Mouse (Mus musculus) inflammation-experienced regulatory T-cells, adult 6 months (primary cell): ENCODE results near the gene Serp2. TPM values are rescaled to one million over a fixed set of nuclear protein-coding genes. Genes with fewer than 3 reads are reported as not detected.

Experiments
- ATAC-seq: one replicate; pipeline ENCODE4 v1.8.0; 2017
- polyA plus RNA-seq, 3 experiments: library from polyadenylated mRNA; unstranded; fragments of 100-300 nt; shearing (Covaris generic); gene quantifications; one replicate each; pipeline ENCODE4 v1.2.1; 2017

The Serp2 gene
- 10 to 100 TPM in 1 of 3 experiments, 1 to 10 TPM in 2; 1.5 to 11.1 (median 2.5) TPM for polyA plus RNA-seq

DNA sequence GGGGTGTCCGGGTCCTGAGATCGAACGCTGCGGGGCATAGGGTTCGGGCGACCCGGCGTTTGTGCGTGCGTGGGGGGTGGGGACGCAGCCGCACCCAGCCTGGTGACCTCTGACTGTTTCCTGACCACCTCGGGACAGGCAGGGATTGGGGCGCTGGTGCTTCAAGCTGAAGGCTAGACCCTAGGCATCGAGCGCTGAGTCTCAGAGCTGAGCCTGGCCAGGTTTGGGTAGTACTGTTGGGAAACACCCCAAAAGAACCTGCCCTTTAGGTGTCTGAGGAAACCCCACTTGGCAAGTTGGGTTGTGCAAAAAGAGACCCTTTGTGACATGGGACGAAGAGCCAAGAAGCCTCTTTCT, at the start of gene Serp2:
TSS of gene Serp2 (minus strand) at position 38 of the 357 bp plus-strand sequence.
- ATAC-seq = no peak

DNA sequence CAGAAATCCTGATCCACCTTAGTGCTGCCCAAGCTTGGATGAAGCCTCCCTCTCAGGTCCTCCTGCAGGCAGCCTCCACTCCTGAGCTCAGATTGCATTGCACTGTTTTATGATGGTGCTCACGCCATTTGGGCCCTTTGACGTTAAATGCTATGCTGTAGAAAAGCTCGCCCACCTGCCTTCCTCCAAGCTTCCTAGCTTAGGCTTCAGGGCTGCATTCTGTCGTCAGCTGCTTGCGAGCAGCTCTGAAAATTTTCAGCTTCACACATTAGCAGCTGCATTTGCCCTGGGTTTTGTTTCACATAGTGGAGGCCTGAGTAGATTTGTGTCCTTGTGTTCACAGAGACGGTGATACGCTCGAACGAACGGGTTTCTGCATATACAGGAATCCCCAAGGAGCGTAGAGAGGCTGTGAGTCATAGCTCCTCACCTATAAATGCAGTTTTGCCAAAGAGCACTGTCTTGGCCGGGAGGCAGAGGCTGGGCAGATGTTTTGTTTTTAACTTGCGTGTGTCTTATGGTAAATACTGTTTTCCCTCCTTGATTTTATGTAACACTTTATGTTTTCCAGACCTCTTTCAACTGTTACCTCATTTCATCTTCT, 49.3 kb upstream of the Serp2 start:
- ATAC-seq = no peak

DNA sequence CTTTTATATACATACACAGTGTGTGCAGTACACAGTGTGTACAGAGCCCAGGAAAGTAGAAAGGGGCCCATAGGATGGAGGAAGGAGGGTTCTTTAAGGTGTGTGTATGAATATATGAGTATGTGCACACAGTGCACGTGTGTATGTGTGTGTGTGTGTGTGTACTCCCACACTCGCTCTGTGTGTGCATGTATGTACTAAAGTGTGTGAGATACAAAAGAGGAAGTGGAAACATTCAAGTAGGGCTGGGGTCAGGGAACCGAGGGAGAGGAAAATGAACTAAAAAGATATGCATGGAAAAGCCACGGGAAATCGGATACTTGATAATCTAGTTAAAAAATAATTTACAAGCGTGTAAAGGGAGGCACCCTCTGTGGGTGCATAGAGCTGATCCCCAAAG, 47.3 kb upstream of the Serp2 start:
- no peak for ATAC-seq

DNA sequence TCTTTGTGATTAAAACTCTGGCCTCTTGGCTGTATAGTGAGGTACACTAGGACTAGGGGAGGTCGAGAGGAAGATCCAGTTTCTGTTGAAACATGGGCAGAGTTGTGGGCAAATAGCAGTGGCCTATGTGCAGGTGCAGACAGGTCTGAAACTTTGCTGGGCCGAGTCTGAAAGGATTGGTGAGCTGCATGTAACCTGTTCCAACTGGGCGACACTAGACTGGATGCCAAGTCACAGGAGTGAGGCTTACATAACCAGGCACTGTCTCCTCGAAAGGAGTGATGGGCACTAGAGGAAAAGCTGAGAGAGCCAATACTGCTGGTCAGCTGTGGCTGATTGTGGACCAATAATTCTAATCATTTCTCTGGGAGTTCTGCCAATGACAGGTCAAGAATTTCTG, 45.0 kb upstream of the Serp2 start:
- no peak for ATAC-seq

DNA sequence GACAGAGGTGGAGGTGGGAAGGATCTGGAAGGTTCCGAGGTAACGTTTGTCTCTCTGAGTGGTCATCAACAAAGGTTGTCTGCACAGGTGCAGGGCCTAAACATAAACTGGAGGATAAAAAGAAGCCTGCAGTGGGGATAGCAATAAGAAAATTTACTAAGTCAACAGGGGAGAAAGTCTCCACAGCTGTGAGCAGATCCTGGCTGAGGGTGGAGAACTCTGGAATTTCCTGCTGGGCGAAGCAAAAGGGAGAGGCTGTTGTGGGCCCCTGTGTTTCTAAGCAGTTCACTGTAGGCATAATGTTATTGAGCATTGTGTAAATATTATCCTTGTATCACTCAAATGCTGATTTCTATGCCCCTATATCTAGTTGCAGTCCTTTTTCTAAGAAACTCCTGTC, 43.7 kb upstream of the Serp2 start:
- no peak for ATAC-seq

DNA sequence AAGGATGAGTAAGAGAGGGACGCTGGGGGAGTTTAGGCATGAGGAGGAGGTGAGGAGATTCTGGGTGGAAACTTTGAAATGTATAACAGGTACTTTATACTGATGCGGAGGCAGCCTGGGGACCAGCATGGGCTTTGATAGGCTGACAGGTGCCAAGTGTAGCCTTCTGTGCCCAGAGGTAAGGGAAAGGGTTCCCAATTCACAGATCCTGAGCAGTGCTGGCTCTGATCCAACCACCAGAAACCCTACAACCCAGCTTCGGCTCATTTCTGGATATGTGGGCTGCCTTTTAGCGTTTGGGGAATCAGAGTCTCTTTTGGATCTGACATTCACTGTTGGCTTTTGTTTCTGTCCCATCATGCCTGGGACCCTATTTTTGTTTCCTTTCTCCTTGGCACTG, 43.0 kb upstream of the Serp2 start:
- ATAC-seq = no peak

DNA sequence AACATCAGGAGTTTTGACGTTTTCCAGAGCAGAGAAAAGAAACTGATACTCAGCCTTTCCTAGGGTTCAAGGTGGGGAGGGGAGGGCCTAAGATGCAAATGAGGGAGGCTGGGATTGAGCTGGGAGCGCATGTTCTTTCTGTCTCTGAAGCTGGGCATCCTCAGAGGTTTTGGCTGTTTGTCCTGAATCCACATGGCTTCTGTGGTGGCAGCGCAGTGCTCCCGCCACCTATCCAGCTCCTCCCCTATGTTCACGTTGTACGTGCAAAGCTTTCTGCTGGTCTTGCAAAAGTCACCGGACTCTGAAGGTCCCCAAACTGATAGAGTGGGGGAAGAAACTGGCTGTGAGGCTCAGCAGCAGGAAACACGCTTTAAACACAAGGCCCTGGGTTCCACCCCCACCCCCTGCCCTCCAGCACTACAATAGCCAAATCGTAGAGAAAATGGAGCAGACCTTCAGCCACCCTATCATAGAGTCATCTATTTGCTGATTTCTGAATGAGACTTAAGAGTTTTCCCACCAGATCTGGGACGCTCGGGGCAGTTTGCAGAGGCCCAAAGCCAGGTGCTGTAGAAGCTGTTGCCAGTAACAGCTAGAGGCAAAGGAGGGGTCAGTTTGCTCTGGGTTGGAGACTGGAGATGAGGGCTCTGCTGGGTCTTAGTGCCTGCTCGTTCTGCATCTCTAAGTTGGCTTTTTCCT, 42.0 kb upstream of the Serp2 start:
- no peak for ATAC-seq

DNA sequence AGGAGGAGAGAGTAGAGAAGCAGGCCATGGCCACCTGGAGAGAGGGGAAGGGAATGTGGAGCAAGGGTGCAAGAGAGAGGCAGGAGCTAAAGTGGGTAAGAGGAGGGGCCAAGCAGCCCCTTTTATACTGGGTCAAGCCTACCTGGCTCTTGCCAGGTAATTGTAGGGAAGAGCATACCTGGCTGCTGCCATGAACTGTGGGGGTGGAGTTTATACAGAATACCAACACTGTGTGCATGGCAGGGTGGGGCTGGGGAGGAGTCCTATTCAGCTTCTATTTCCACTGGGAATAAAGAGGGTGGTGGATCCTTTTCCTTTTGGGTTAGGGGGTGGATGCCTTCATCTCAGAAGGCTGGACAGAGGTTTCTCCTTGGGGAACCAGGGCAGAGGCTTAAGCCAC, 41.1 kb upstream of the Serp2 start:
- no peak for ATAC-seq

DNA sequence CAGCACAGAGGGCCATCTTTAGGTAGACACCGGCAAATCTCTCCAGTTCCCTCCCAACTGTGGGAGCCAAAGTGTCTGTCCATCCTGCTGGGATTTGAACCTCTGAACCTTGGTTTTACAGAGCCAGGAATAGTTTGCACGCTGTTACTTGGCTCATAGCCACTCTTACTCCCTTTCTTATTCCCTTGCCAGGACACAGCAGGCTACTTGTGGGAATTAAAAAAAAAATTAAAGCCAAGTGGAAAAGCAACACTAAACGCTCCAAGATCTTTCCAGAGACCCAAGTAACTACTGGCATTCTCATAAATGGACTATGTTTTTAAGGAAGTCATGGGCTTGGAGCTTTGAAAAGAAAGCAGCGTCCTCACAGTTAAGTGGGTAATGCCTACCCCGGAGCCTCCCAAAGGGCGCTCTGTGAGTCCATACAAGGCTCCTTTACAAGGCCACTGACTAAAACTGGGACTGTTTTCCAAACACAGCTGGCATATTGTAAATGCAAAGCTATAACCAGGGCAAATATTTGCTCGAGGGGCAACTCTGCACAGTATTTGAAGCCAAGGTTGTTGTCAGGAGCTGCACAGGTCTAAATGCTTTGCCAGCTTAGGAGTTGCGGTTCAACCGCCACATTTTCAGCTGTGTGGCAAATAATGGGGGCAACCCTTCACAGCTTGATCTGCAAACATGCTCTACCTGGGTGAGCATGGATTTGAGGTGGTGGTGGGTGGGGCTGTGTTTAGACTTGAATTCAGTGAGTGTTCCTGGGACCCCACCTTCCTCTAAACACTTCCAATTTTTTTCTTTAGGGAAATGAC, 38.6 kb upstream of the Serp2 start:
- ATAC-seq = no peak

DNA sequence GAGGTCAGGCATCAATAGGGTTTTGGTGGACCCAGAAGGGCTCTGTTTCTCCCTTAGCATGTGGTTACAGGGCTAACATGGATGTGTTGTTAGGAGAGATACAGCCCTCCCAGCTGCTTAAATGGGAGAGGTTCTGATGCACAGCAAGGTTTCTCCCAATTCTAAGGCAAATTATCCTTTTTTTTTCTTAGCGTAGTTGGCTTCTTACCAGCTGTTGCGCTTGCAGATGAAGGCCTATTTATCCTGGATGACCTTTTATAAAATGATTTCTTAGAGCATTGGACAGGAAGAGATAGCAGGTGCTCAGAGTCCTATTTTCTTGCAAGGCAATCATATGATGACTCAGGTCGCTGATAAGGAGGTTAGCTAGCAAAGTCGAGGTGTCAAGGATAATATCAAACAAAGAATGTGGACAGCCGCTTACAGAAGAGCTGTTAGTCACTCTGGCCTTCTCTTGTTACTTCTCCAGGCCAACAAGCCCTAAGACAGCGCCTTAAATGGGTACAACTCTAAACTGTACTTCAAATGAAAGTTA, 37.7 kb upstream of the Serp2 start:
- no peak for ATAC-seq

DNA sequence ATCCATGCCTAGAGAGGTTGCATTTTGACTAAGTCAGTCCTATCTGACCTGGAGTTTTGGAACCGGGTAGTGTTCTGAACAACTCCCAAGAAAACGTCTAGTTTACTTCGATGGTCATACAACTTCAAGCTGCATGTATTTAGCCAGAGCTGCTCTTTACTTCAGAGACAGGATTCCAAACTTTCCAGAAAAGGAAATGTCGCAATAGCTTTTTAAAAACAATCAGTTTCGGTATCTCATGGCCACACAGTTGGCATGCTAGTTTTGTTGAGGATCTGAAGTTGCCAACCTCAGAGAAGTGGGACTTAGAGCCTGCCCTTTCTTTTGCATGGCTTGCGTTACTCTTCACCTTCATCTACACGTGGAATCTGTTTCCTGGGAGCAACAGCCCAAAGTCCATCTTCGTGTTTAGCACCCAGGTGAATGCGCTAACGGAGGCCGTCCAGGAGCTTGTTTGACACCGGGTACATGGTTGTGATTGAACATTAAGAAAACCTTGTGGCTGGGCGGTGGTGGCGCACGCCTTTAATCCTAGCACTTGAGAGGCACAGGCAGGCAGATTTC, 37.0 kb upstream of the Serp2 start:
- no peak for ATAC-seq

DNA sequence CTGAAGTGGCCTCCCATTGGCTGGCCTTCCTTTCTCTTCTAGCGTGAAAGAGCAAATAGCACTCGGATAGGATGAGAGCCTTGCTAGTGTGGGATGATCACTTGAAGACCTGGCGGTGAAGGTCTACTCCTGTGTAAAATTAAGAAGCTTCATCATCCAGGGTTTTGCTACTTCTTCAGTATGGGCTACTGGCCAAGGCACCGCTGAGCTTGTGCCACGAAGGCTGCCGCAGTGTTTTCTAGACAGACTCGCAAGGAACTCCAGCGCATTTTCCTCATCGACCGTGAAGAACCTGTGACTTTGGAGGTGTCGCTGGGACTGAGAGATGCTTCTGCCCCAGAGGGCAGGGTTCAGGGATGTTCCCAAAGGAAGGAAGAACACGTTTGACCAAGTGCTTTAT, 36.0 kb upstream of the Serp2 start:
- no peak for ATAC-seq

DNA sequence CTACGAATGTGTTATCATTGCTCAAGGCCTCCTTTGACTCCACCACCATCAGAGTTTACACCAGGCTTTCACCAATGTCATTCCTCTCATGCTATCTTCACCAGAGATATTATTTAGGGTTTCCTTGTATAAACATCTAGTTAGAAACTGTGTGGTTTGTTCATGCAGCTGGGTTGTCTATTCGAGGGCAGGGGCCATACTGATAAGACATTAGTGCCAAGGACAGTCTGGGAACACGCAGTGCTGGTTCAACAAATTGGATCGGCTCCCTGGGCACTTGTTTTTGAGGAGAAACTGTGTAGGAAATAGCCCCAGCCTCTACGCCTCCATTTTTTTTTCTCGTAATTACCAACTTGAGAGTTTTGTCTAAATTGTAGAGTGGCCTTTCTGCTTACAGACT, 35.4 kb upstream of the Serp2 start:
- no peak for ATAC-seq

DNA sequence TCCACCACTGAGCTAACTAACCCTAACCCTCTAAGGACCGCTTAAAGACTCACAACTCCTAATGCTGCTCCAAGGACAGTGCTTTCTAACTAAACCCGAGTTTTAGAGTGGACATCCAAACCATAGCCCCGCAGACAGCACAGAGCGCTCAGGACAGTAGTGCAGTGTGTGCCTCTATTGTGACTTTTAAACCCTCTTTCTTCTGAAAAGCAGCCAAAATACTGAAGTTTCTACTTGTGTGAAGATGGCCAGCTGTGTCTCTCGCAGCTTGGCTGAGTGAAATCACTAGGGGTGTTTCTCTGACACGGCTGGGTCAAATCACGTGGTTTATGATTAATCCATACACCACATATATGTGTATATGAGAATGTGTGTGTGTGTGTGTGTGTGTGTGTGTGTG, 33.4 kb upstream of the Serp2 start:
- ATAC-seq = no peak

DNA sequence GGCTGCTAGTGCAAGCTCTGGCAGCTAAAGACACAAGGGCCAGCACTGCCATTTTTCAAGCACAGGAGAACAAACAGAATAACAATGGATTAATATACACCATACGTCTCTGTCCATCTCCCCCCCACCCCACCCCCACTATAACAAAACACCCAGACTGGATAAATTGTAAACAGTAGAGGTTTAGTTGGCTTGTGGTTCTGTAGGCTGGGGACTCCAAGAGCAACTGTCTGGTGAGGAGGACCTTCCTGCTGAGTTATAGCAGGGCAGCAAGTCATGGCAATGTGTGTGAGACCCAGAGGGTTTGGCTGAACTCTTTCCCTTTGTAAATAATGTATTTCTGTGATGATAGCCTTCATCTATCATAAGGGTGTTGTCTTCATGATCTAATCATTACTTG, 33.0 kb upstream of the Serp2 start:
- ATAC-seq = no peak

DNA sequence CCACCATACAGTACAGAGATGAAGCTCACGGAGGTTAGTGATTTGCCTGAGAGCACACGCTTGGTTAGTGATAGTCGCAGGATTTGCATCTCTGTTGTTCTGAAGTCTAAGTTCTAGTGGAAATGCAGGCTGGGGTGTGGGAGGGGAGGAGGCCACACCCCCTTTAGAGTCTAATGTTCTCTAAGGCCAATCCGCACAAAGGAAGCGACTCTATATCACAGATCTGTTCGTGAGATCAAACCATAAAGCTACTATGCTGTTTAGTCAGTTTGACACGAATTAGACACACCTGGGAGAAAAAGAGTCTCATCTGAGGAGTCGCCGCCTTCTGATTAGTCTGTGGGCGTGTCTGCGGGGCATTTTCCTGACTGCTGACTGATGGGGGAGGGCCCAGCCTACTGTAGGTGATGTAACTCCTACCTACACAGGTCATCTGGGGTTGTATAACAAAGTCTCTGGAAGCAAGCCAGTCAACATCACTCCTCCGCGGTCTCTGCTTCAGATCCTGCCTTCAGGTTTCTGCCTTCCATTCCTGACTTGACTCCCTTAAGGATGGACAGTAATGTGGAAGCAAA, 29.2 kb upstream of the Serp2 start:
- ATAC-seq = no peak

DNA sequence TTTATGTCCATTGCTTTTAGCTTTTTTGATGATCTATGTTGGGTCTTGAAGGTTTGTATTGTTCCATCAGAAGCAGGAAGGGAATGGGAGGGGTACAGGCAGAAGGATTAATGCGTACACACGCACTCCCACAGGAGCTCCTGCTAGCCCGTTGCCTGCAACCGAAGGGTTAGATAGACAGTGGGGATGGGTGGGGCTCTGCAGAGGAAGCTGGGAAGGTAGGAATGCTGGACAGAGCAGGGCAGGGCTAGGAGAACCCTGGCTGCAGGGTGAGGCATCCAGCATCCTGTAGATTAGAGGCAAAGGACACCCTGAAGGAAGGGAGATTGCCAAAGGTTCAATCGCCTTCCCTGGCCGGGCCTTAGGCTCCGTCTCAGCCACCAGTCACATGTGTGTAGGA, 27.3 kb upstream of the Serp2 start:
- ATAC-seq = no peak

DNA sequence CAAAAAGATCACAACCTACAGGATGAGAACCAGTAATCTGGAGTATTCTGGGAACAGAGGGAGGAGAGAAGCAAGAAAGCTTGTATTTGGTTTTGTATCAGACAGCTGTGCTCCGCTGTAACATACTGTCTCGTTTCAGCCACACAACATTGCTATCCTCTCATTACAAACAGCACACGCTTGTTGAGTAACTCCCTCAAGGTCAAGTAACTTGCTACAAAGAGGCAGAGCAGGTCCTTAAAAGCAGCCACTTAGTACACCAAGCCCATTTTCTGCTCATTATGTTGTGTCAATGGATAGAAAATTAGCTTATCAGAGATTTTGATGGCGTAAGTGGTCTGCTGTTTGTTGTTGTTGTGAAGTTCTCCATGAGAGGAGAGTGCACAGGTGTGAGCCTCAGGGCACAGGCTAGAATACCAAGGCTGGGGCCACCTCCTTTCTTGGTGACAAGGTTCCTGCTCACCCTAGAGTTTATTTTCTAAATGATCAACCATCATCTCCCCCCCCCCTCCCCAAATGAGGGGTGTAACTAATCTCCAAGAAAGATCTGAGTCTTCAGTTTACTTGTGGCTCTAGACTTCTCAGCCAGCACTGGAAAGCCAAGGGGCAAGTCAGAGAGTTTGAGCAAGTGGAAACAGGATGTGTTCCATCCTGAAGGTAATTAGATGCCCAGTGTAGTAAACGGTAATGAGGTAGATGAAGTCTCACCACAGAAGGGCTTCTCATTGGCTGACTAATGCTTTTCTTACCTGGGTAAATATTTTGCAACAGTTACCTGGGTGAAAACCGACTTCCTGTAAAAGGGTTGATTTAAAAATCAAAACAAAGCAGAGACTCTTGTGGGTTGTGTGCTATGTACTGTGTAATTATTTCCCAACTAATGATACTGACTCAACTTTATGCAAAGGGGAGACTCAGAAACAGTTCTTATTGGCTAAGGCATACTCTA, 25.6 kb upstream of the Serp2 start:
- ATAC-seq = peak; percentile 66

DNA sequence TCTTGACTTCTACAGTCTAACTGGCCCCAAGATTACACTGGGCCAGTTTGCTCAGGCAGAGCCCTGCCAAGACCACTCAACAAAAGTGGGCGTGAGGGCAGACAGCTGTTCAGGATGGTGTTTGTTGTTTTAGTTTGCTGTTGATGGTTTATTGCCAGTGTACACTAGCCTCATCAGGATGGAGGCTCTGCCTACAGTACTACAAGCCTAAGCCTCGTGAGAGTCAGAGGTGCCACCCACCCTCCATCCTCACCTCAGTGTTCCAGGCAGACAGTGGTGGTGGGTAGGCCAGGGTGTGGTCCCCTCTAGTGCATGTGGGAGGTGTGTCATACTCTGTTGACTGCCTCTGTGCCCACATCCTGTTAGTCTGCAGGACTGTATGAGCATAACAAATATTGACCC, 23.0 kb upstream of the Serp2 start:
- peak; percentile 65 for ATAC-seq

DNA sequence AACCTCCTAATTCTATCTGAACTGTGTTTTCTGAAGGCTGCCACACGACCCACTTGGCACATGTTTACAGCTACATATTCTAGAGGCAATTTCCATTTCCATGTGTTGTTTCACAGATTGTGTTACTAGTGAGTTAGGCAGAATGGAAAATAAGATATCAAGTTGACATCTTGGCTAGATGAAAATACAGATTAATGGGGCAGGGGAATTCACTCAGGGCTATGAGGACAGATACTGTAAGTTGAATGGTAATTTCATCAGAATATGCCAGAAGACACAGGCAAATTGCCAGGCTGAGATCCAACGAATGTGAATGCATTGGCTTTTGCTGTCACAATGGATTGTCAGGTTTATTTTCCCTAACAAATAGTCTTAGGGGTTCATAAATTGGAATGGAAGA, 21.2 kb upstream of the Serp2 start:
- ATAC-seq = no peak

DNA sequence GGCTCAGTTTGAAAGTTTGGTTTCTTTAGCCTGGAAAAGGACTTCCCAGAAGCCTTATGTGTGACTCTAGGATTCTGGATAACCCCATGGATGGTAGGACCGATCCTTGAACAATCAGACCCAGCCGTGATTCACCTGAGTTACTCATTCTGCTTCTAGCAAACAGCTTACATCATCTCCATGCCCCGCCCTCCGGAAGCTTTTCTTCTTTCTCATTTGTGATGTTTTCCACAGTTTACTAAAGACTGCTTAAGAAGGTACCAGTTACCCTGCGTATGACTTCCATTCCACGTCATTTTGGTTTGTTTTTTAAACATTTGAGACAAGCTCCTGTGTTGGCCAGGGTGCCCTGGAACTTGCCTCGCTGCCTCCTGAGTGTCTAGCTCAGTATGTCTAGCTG, 13.6 kb upstream of the Serp2 start:
- no peak for ATAC-seq
